ENCODE assay signal across 15 mouse cellular contexts in the genomic region with DNA sequence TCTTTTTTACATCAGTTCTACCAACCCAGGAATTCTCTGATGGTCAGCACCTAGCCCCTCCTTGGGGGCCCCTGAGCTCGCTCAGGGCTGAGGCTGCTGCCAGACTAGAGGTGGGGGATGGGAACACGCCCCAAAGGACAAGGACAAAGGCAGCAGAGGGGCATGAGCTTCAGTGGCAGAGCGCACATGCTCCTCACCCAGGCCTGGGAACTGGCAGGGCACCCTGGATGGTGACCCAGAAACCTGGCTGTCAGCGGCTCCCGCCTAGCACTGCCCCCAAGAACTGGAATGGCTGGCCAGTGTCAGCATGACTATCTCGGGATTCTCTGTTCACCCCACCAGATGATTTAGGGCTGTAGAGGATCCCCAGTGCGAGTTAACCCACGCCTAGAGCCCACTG. TPM values are rescaled to one million over a fixed set of nuclear protein-coding genes. Genes with fewer than 3 reads are reported as not detected.
A peak's percentile ranks its signal among the peaks of the same experiment; 100 is the strongest.
DNase-seq lines count a peak whose midpoint lies in the region; ATAC-seq lines count a peak whose summit lies in the region.
"Had no signal": no experiment of that assay in that cellular context is flagged by ENCODE, and none has a peak within 500 bp of the region (broad histone marks: within the 10 kb centered on the region; RNA-seq: fewer than 3 reads in every experiment).

No protein-coding gene starts in this region.

- no peaks in the 10 kb centered on the region for H3K9me3 ChIP-seq in hindbrain, embryonic 11.5 days (ENCODE audit: control insufficient read depth, low read length)
- no peaks in the 10 kb centered on the region for H3K9me3 ChIP-seq in hindbrain, embryonic 13.5 days
- H3K9me3 ChIP-seq in embryonic facial prominence, embryonic 10.5 days: no peaks in the 10 kb centered on the region
- no peaks in the 10 kb centered on the region for H3K9me3 ChIP-seq in limb, embryonic 10.5 days (replicated peaks)
- H3K9me3 ChIP-seq: liver, embryonic 13.5 days had no signal

- H3K9ac ChIP-seq in hindbrain, embryonic 11.5 days (ENCODE audit: low read depth, low read length): peak overlapping the region; percentile 27; the same call in 1 of the 2 replicates
- H3K9ac ChIP-seq in hindbrain, embryonic 13.5 days: no peak overlapping the region; the same call in 1 of the 2 replicates
- H3K9ac ChIP-seq: liver, embryonic 13.5 days had no signal

- no peak overlapping the region for H3K27ac ChIP-seq in hindbrain, embryonic 11.5 days (ENCODE audit: low read depth, low read length)
- no peak overlapping the region for H3K27ac ChIP-seq in hindbrain, embryonic 13.5 days
- H3K27ac ChIP-seq in embryonic facial prominence, embryonic 10.5 days (replicated peaks): peak overlapping the region; percentile 81
- H3K27ac ChIP-seq in limb, embryonic 10.5 days: peak overlapping the region; percentile 71
- H3K27ac ChIP-seq: liver, embryonic 13.5 days had no signal

- 45% methylated on average over 8 of the region's 8 CpGs for WGBS in hindbrain, embryonic 11.5 days
- WGBS in hindbrain, embryonic 13.5 days: 42% methylated on average over 8 of the region's 8 CpGs
- WGBS in embryonic facial prominence, embryonic 10.5 days: 50% methylated on average over 8 of the region's 8 CpGs
- WGBS in limb, embryonic 10.5 days: 56% methylated on average over 8 of the region's 8 CpGs

- H3K27me3 ChIP-seq in hindbrain, embryonic 11.5 days (ENCODE audit: control insufficient read depth, insufficient read depth, low read length): no peaks in the 10 kb centered on the region
- peaks cover 6% of the 10 kb centered on the region; the same call in 1 of the 2 replicates for H3K27me3 ChIP-seq in hindbrain, embryonic 13.5 days
- H3K27me3 ChIP-seq in embryonic facial prominence, embryonic 10.5 days (replicated peaks; ENCODE audit: low read depth, poor library complexity, severe bottlenecking): peaks cover 10% of the 10 kb centered on the region; the same call in 1 of the 2 replicates
- peaks cover 9% of the 10 kb centered on the region; the same call in 1 of the 2 replicates for H3K27me3 ChIP-seq in limb, embryonic 10.5 days (ENCODE audit: low read depth, poor library complexity, severe bottlenecking)

- no peak for ATAC-seq in hindbrain, embryonic 11.5 days (ENCODE audit: low FRiP score)
- no peak for ATAC-seq in hindbrain, embryonic 13.5 days (ENCODE audit: low FRiP score)
- no peak for ATAC-seq in granulocyte monocyte progenitor cell, adult 5-6 weeks (replicated peaks; ENCODE audit: poor library complexity, severe bottlenecking)
- no peak for ATAC-seq in cerebellum, adult (ENCODE audit: insufficient number of reproducible peaks, low FRiP score, low TSS enrichment)

- peaks cover 12% of the 10 kb centered on the region for H3K4me1 ChIP-seq in hindbrain, embryonic 11.5 days (replicated peaks; ENCODE audit: control insufficient read depth, insufficient read depth, low read length)
- H3K4me1 ChIP-seq in hindbrain, embryonic 13.5 days (replicated peaks): peaks cover 11% of the 10 kb centered on the region
- peaks cover 59% of the 10 kb centered on the region for H3K4me1 ChIP-seq in embryonic facial prominence, embryonic 10.5 days
- peaks cover 64% of the 10 kb centered on the region for H3K4me1 ChIP-seq in limb, embryonic 10.5 days

- DNase-seq in adrenal gland, postnatal 10 days: peak; percentile 51
- DNase-seq in adrenal gland, adult 8-10 months: no peak
- DNase-seq in hindbrain, embryonic 11.5 days (ENCODE audit: low spot score): peak; percentile 34
- DNase-seq in embryonic facial prominence, embryonic 10.5 days (ENCODE audit: low spot score): no peak
- DNase-seq in limb, embryonic 10.5 days (ENCODE audit: low spot score): no peak
- DNase-seq: cerebellum, adult 9-10 months; gastrocnemius, postnatal 14 days; kidney, adult 18-20 months; layer of hippocampus, postnatal 36 days; liver, embryonic 13.5 days; lung, postnatal 4 days; thymus, postnatal 14 days had no signal

- no peak overlapping the region for H3K4me3 ChIP-seq in hindbrain, embryonic 11.5 days (ENCODE audit: low read depth, low read length)
- no peak overlapping the region for H3K4me3 ChIP-seq in hindbrain, embryonic 13.5 days
- H3K4me3 ChIP-seq in embryonic facial prominence, embryonic 10.5 days: 0 out of 2 replicates have a peak overlapping the region, but pooled peaks have one; percentile 8
- H3K4me3 ChIP-seq in limb, embryonic 10.5 days: no peak overlapping the region
- H3K4me3 ChIP-seq: liver, embryonic 13.5 days had no signal

- no peaks in the 10 kb centered on the region for H3K36me3 ChIP-seq in hindbrain, embryonic 11.5 days (ENCODE audit: control insufficient read depth, insufficient read depth, low read length)
- no peaks in the 10 kb centered on the region for H3K36me3 ChIP-seq in hindbrain, embryonic 13.5 days
- H3K36me3 ChIP-seq in embryonic facial prominence, embryonic 10.5 days (replicated peaks): no peaks in the 10 kb centered on the region
- H3K36me3 ChIP-seq in limb, embryonic 10.5 days: no peaks in the 10 kb centered on the region
- H3K36me3 ChIP-seq: liver, embryonic 13.5 days had no signal

- H3K4me2 ChIP-seq in hindbrain, embryonic 11.5 days (replicated peaks; ENCODE audit: low read depth, low read length): no peak overlapping the region
- H3K4me2 ChIP-seq in hindbrain, embryonic 13.5 days: no peak overlapping the region
- H3K4me2 ChIP-seq: liver, embryonic 13.5 days had no signal

RNA-seq across cellular contexts. Expression of a gene that starts 7.1 kb away (rescaled TPM):
- total RNA-seq in adrenal gland, postnatal 10 days (2021): 10 to 100 TPM; 27.0 to 29.5 TPM
- 10 to 100 TPM; 14.7 to 23.4 (median 20.9) TPM for total RNA-seq in adrenal gland, adult 8-10 months (2022)
- polyA plus RNA-seq in hindbrain, embryonic 11.5 days (2014; fragmentation: Nextera tagmentation; extraction: Ambion mirVana): 305 and 319 TPM in 2 replicates
- 113 and 126 TPM in 2 replicates for polyA plus RNA-seq in hindbrain, embryonic 13.5 days (2015; fragmentation: Nextera tagmentation; extraction: Ambion mirVana)
- 819 and 896 TPM in 2 replicates for polyA plus RNA-seq in embryonic facial prominence, embryonic 10.5 days (2016; fragmentation: Nextera tagmentation; extraction: Ambion mirVana)
- polyA plus RNA-seq in limb, embryonic 10.5 days (2016; fragmentation: Nextera tagmentation; extraction: Ambion mirVana): 904 and 1,218 TPM in 2 replicates
- total RNA-seq in granulocyte monocyte progenitor cell, adult 5-6 weeks (2014; fragmentation: Nextera tagmentation): 541 and 637 TPM in 2 replicates
- 232 and 267 TPM in 2 replicates for total RNA-seq in granulocyte monocyte progenitor cell, adult 5-6 weeks (2017)

RNA-seq across cellular contexts. Expression of a gene that starts 16.3 kb away (rescaled TPM):
- 10 to 100 TPM; 10.8 to 15.5 TPM for total RNA-seq in adrenal gland, postnatal 10 days (2021)
- total RNA-seq in adrenal gland, adult 8-10 months (2022): 10 to 100 TPM; 22.9 to 29.4 (median 23.4) TPM
- polyA plus RNA-seq in hindbrain, embryonic 11.5 days (2014; fragmentation: Nextera tagmentation; extraction: Ambion mirVana): 17.1 and 19.0 TPM in 2 replicates
- polyA plus RNA-seq in hindbrain, embryonic 13.5 days (2015; fragmentation: Nextera tagmentation; extraction: Ambion mirVana): 43.5 and 44.8 TPM in 2 replicates
- polyA plus RNA-seq in embryonic facial prominence, embryonic 10.5 days (2016; fragmentation: Nextera tagmentation; extraction: Ambion mirVana): 12.1 and 15.9 TPM in 2 replicates
- polyA plus RNA-seq in limb, embryonic 10.5 days (2016; fragmentation: Nextera tagmentation; extraction: Ambion mirVana): 9.4 TPM in 2 replicates
- 59.2 and 65.2 TPM in 2 replicates for total RNA-seq in granulocyte monocyte progenitor cell, adult 5-6 weeks (2014; fragmentation: Nextera tagmentation)
- 34.8 and 42.3 TPM in 2 replicates for total RNA-seq in granulocyte monocyte progenitor cell, adult 5-6 weeks (2017)

RNA-seq across cellular contexts. Expression of a gene that starts 28.0 kb away (rescaled TPM):
- 1 to 10 TPM; 1.9 to 3.5 TPM for total RNA-seq in adrenal gland, postnatal 10 days (2021)
- 1 to 10 TPM; 2.6 to 3.9 (median 3.2) TPM for total RNA-seq in adrenal gland, adult 8-10 months (2022)
- 2.5 and 3.6 TPM in 2 replicates for polyA plus RNA-seq in hindbrain, embryonic 11.5 days (2014; fragmentation: Nextera tagmentation; extraction: Ambion mirVana)
- 4.8 and 5.2 TPM in 2 replicates for polyA plus RNA-seq in hindbrain, embryonic 13.5 days (2015; fragmentation: Nextera tagmentation; extraction: Ambion mirVana)
- 0.96 and 1.3 TPM in 2 replicates for polyA plus RNA-seq in embryonic facial prominence, embryonic 10.5 days (2016; fragmentation: Nextera tagmentation; extraction: Ambion mirVana)
- polyA plus RNA-seq in limb, embryonic 10.5 days (2016; fragmentation: Nextera tagmentation; extraction: Ambion mirVana): 0.06 and 0.35 TPM in 2 replicates
- total RNA-seq in granulocyte monocyte progenitor cell, adult 5-6 weeks (2014; fragmentation: Nextera tagmentation): not detected in 2 replicates
- not detected in 2 replicates for total RNA-seq in granulocyte monocyte progenitor cell, adult 5-6 weeks (2017)
- total RNA-seq: gastrocnemius, postnatal 14 days had no signal
- polyA plus RNA-seq: liver, embryonic 13.5 days had no signal

Comparison
In these comparisons a context has a peak if more than half of its experiments do, and no peak if none do; other contexts are left out.
1. DNase-seq: peak in adrenal gland, postnatal 10 days (single experiment) and hindbrain, embryonic 11.5 days (single experiment); none in adrenal gland, adult 8-10 months (single experiment), embryonic facial prominence, embryonic 10.5 days (single experiment) and limb, embryonic 10.5 days (single experiment).
2. H3K27ac ChIP-seq: peak in embryonic facial prominence, embryonic 10.5 days (single experiment) and limb, embryonic 10.5 days (single experiment); none in hindbrain, embryonic 11.5 days (single experiment) and hindbrain, embryonic 13.5 days (single experiment).